Mouse (Mus musculus): ENCODE data around the gene Aldh6a1. TPM values are rescaled to one million over a fixed set of nuclear protein-coding genes. Genes with fewer than 3 reads are reported as not detected.

Gene Aldh6a1
- 10 to 100 TPM; 13.9 to 15.6 TPM for polyA plus RNA-seq (2017; shearing (Covaris generic))

- ATAC-seq = peak; percentile 93
These were observed at the start of gene Aldh6a1, which contains the start of gene Lin52 for GRCm38 (mm10) chr12:84450718-84451646. TSS of gene Aldh6a1 (minus strand) at chr12:84451004. TSS of gene Lin52 (plus strand) at chr12:84451422.

DNA sequence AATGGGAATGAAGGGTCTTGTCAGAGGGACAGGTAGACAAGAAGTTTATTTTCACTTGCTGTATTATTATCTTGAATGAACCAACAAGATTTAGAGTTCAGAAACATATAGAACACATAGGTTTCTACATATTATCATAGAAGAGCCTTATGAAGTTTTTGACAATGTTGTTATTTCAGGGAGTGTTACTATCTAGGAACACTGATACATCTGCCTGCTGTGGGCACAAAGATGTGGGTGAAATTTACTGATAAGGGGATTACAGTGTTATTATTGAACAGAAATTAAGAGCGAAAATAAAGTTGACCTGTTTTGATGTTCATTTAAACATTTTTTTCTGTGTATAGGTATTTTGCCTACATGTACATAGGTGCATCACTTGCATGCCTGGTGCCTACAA, 46.0 kb upstream of the Aldh6a1 start:
- ATAC-seq = no peak

DNA sequence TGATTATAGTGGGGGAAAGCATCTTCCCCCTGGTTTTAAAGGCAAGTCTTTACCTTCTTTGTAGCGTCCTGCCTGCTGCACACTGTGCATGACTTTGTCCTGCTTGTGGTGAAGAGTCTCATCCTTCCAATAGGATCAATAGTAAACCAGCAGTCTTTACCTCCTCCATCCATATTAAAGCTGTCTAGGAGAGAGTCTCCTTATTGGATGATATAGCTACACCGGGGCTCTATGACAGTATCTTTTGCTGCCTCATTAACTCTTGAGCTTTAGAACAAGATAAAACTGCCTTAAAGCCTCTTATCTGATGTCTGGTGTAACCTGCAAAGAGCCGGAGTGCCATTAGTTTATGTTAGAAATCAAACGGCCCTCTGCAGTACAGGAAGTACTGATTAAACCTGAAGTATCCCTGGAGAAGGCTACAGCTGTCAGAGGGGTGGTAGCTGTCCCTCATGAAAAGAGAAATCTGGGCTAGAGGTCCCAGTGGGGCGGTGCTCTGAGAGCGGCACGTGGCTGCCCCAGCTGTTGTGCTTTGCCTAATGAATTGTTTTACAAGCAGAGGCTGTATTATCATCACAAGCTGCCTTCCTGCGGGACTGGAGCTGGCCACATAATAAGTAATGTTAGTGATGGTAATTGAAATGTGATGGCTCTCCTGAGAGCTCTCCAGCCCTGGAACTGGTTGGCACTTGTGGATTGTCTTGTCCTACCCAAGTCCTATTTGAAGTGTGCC, 36.7 kb upstream of the Aldh6a1 start:
- ATAC-seq = no peak

GRCm38 (mm10) chr12:84482778-84483585, 32.2 kb upstream of the Aldh6a1 start:
- no peak for ATAC-seq

DNA sequence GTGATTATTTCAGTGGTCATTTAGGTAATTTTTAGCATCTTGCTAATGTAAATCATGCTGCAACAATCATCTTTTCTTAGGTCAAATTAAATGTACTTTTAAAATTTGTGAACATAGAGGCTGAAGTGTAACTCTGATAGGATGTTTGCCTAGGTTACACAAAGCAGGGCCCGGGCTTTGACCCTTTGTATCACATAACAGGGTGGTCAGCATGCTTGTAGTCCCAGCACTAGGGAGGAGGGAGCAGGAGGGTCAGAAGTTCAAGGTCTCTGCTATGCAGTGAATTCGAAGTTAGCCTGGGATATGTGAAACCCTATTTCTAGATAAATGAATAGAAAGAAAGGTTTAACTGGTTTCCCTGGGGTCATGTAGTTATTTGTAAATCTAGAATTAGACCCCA, 30.4 kb upstream of the Aldh6a1 start:
- ATAC-seq = no peak

DNA sequence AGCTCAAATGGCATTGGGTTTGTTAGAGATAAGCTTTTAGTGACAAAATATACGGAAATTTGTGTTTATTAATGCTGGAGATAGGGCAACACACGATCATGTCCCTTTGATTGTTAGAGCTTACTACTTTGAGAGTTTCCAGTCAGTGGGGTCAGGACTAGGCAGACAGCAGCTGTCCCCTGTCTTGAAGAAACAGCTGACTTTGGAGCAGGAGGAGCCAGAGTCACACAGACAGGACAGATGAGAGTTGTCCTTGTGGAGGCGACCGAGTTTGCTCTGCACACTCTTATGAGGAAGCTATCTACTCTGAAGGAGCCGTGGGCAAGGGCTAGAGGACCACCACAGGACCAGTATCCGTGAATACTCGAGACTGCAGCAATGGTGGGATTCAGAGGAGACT, 28.1 kb upstream of the Aldh6a1 start:
- ATAC-seq = no peak

DNA sequence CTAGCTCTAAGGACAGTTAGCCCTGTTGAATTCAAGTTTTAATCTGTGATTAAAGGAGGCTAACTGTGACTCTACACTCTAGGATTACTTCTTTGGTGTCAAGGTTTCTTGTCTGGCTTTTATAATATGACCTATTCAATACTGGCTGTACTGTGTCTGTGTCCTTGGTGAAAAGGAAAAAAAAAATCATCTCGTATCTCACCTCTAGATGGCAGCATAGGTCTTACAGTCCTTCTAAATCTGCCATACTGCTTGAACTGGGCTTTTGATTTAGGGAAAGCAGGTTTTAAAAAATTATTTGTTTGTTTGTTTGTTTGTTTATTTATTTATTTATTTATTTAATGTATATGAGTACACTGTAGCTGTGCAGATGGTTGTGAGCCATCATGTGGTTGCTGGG, 17.9 kb upstream of the Aldh6a1 start:
- peak; percentile 61 for ATAC-seq

GRCm38 (mm10) chr12:84462856-84463255, 12.1 kb upstream of the Aldh6a1 start:
- no peak for ATAC-seq

DNA sequence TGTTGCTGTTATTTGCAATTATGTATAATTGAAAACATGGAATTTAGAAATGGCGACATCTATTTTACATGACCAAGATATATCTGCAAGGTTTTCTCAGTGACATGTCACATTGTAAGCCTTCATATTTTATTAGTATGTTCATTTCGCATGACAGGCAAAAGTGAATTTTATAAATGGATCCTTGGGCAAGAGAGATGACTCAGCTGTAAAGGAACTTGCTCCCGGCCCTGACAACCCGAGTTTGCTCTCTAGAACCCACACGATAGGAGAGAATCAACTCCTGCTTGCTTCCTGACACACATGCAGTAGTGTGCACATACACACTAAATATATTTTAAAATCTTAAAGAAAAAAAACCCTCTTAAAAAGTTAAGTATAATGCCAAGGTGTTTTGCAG, 10.6 kb upstream of the Aldh6a1 start:
- ATAC-seq = no peak

DNA sequence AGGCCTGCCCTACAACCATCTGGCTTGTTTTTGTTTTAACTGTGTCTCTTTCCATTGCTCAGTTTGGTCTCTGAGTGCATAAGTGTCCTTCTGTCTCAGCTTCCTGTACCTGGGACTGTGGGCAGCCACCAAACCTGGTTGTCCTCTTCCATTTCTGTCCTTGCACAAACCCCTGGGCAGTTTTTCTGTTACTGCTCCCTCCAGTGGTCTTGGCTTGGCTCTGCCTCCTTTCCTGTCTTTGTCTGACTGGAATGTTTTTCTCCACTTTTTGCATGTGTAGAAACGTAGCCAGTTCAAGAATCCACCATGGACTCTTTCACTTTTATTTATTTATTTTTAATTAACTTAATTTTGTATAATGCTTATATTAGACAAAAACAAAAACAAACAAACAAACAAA, 9.0 kb upstream of the Aldh6a1 start:
- ATAC-seq = no peak

DNA sequence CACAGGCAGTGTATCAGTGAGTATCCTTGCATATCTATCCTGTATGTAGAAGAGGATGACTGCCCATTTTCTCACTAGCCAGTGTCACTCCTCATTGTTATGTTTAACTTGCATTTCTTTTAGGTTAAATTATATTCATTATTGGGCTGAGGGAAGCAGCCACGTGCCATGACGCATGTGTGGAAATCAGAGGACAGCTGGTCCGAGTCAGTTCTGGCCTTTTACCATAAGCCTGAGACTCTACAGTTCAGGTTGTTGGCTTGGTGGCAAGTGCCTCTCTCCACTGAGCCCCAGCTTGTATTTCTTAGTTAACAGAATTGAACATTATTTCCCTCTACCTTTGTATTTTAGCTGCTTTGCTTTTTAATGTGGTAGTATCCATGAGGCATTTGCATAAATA, 6.1 kb upstream of the Aldh6a1 start:
- ATAC-seq = no peak

GRCm38 (mm10) chr12:84451801-84452200, 997 bp upstream of the Aldh6a1 start:
- ATAC-seq = no peak

- ATAC-seq = peak; percentile 4
These were observed 470 bp downstream of the Aldh6a1 start for GRCm38 (mm10) chr12:84450351-84450717.

- no peak for ATAC-seq
These were observed 917 bp downstream of the Aldh6a1 start for GRCm38 (mm10) chr12:84449887-84450286.

GRCm38 (mm10) chr12:84448181-84448580, 2.6 kb downstream of the Aldh6a1 start:
- no peak for ATAC-seq

- ATAC-seq = no peak
These were observed 3.4 kb downstream of the Aldh6a1 start for GRCm38 (mm10) chr12:84447386-84447785.

GRCm38 (mm10) chr12:84442526-84442925, 8.3 kb downstream of the Aldh6a1 start:
- ATAC-seq = no peak

GRCm38 (mm10) chr12:84438697-84439096, 12.1 kb downstream of the Aldh6a1 start:
- no peak for ATAC-seq

DNA sequence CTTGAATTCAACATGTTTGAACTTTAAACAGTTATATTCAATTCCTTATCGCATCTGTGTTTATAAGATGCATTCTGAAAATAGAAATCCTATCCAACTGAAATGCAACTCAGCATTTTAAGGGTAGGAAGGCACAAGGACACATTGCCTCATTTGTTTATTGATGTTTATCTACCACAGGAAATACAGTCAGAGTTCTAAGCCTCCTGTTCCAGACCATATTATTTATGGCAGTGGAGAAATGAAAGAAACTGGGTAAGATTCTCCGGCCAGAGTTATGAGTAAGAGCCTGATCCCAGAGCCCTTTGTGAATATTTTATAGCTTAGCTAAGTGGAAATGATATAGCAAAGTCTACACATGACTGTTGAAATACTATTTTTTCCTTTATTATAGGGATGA, 21.0 kb downstream of the Aldh6a1 start:
- ATAC-seq = no peak

- no peak for ATAC-seq
These were observed 26.8 kb downstream of the Aldh6a1 start for GRCm38 (mm10) chr12:84423990-84424389.

DNA sequence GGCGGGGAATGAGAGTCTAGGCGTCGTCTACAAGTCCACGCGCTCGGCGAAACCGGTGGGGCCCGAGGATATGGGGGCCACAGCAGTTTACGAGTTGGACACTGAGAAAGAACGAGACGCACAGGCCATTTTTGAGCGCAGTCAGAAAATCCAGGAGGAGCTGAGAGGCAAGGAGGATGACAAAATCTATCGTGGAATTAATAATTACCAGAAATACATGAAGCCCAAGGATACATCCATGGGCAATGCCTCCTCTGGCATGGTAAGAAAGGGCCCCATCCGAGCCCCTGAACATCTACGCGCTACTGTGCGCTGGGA, 33.2 kb downstream of the Aldh6a1 start:
- no peak for ATAC-seq

DNA sequence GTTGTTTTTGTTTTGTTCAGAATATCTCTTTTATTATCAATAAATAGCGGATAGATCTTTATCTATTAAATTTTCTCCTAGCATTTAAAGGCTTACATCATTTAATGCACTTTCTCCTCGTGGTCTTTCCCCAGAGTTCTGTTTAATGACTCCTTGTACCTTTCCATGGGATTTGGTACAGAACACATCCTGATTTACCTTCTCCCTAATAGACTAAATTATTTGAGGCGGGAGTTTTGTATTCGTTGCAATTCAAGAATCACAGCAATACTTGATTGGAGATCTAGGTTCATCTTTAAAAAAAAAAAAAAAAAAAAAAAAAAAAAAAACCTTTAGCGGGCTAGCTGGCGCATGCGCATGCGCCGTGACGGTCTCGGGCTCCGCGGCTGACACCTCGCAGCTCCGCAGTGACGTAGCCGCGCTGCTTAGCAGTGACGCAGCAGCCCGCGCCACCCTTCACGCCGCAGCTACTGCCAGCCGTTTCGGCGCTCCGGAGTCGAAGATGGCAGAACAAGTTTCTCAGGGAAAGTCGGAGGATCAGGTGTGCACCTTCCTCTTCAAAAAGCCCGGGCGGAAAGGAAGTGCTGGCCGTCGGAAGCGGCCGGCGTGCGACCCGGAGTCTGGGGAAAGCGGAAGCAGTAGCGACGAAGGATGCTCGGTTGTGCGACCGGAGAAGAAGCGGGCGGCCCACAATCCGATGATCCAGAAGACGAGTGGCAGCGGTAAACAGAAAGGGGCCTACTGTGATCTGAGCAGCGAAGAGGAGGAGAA, 33.8 kb downstream of the Aldh6a1 start, which contains the start of gene Rnf113a2:
Gene Rnf113a2 (plus strand): TSS at position 363 of the 771 bp plus-strand sequence.
- ATAC-seq = peak; percentile 99

Measured in CD4-positive, CD25-positive, alpha-beta regulatory T cell, adult 4 months (primary cell).